Mouse (Mus musculus) CH12.LX (cell line): ENCODE results near the gene Zfp423. TPM values are rescaled to one million over a fixed set of nuclear protein-coding genes. Genes with fewer than 3 reads are reported as not detected.
A peak's percentile ranks its signal among the peaks of the same experiment; 100 is the strongest.

Source experiments
- DNase-seq: peaks from one replicate; pipeline ENCODE4 v3.0.0-alpha.2; 2013; ENCODE audit errors: extremely low read depth
- H3K27ac ChIP-seq: 2 replicates; pipeline ENCODE4 v1.5.1; 2012; ENCODE audit warnings: low read depth, mild to moderate bottlenecking, control low read depth, moderate library complexity; ENCODE audit not compliant: insufficient read depth
- H3K27me3 ChIP-seq: replicated peaks from 2 replicates; pipeline ENCODE3; 2012; ENCODE audit warnings: inconsistent platforms
- H3K36me3 ChIP-seq, 2 experiments: replicated peaks in 1 of 2; 2 replicates each; pipeline versions ENCODE3 to v1.6.1; 2012; ENCODE audit warnings: inconsistent platforms in 1 of 2, low read length in 1 of 2, mild to moderate bottlenecking in 1 of 2, mixed read lengths in 1 of 2, moderate library complexity in 1 of 2; ENCODE audit not compliant: control insufficient read depth in 1 of 2, insufficient read depth in 1 of 2
- H3K4me1 ChIP-seq, 2 experiments: 2 replicates each; pipeline ENCODE4 v1.6.1; 2012; ENCODE audit warnings: inconsistent platforms in 1 of 2, moderate library complexity in 1 of 2; ENCODE audit not compliant: insufficient read depth in 2 of 2, control insufficient read depth in 1 of 2
- H3K4me2 ChIP-seq: 2 replicates; pipeline ENCODE4 v1.6.1; 2012; ENCODE audit warnings: low read depth, mild to moderate bottlenecking, control low read depth; ENCODE audit not compliant: poor library complexity, insufficient read depth, severe bottlenecking
- H3K4me3 ChIP-seq, 3 experiments: fragments of 150-350 bp in 1 of 3; sonication (generic) in 1 of 3; replicated peaks in 1 of 3; 2 replicates each; pipeline versions ENCODE3 to v1.5.1; 2011 to 2012; ENCODE audit warnings: low read depth in 2 of 3, low read length in 2 of 3, mild to moderate bottlenecking in 2 of 3, moderate library complexity in 2 of 3, control low read depth in 1 of 3, improper control_type of control experiment in 1 of 3, inconsistent platforms in 1 of 3, mixed read lengths in 1 of 3; ENCODE audit not compliant: poor library complexity in 1 of 3
- H3K79me2 ChIP-seq: replicated peaks from 2 replicates; pipeline ENCODE4 v1.6.1; 2012; ENCODE audit warnings: mild to moderate bottlenecking, moderate library complexity; ENCODE audit not compliant: control insufficient read depth, poor library complexity, insufficient read depth, severe bottlenecking; ENCODE audit errors: extremely low read depth
- H3K9ac ChIP-seq: 2 replicates; pipeline ENCODE4 v1.6.1; 2012; ENCODE audit warnings: low read depth, mild to moderate bottlenecking, control low read depth, moderate library complexity; ENCODE audit not compliant: insufficient read depth
- H3K9me3 ChIP-seq: replicated peaks from 2 replicates; pipeline ENCODE3; 2012; ENCODE audit warnings: low read length, inconsistent platforms, mixed read lengths
- BHLHE40 ChIP-seq: IDR thresholded peaks from 2 replicates; pipeline ENCODE4 v1.6.1; 2011; ENCODE audit warnings: mild to moderate bottlenecking, low read depth, low read length, improper control_type of control experiment
- CHD2 ChIP-seq: IDR thresholded peaks from 2 replicates; pipeline ENCODE4 v1.6.1; 2011; ENCODE audit warnings: low read length, improper control_type of control experiment
- CTCF ChIP-seq, 2 experiments: IDR thresholded peaks in 1 of 2; conservative IDR thresholded peaks in 1 of 2; 2 replicates each; pipeline ENCODE4 v1.5.1; 2011 to 2012; ENCODE audit warnings: low read depth in 2 of 2, low read length in 2 of 2, improper control_type of control experiment in 1 of 2, inconsistent platforms in 1 of 2, mild to moderate bottlenecking in 1 of 2, moderate library complexity in 1 of 2
- ELF1 ChIP-seq: IDR thresholded peaks from 2 replicates; pipeline ENCODE4 v1.6.1; 2014; ENCODE audit warnings: low read depth, mild to moderate bottlenecking, inconsistent platforms, low read length, improper control_type of control experiment
- EP300 ChIP-seq: IDR thresholded peaks from 2 replicates; pipeline ENCODE4 v1.6.1; 2011; ENCODE audit warnings: low read length, improper control_type of control experiment
- ETS1 ChIP-seq: conservative IDR thresholded peaks from 2 replicates; pipeline ENCODE4 v1.6.1; 2012; ENCODE audit warnings: low read depth, mild to moderate bottlenecking, inconsistent platforms, low read length, improper control_type of control experiment, moderate library complexity
- GABPA ChIP-seq: IDR thresholded peaks from 2 replicates; pipeline ENCODE4 v1.6.1; 2012; ENCODE audit warnings: low read depth, low read length, improper control_type of control experiment, inconsistent platforms; ENCODE audit not compliant: insufficient replicate concordance
- JUN ChIP-seq: IDR thresholded peaks from 2 replicates; pipeline ENCODE4 v1.6.1; 2011; ENCODE audit warnings: low read depth, mild to moderate bottlenecking, low read length, improper control_type of control experiment, moderate library complexity; ENCODE audit not compliant: insufficient read depth
- JUND ChIP-seq: conservative IDR thresholded peaks from 2 replicates; pipeline ENCODE4 v1.6.1; 2011; ENCODE audit warnings: low read depth, low read length, improper control_type of control experiment
- KAT2A ChIP-seq: IDR thresholded peaks from 2 replicates; pipeline ENCODE4 v1.6.1; 2012; ENCODE audit warnings: low read length, improper control_type of control experiment, inconsistent platforms; ENCODE audit not compliant: insufficient replicate concordance
- MXI1 ChIP-seq: IDR thresholded peaks from 2 replicates; pipeline ENCODE4 v1.6.1; 2011; ENCODE audit warnings: mild to moderate bottlenecking, low read depth, low read length, improper control_type of control experiment
- NELFE ChIP-seq: IDR thresholded peaks from 2 replicates; pipeline ENCODE4 v1.6.1; 2011; ENCODE audit warnings: low read depth, low read length, improper control_type of control experiment
- PAX5 ChIP-seq: IDR thresholded peaks from 2 replicates; pipeline ENCODE4 v1.6.1; 2012; ENCODE audit warnings: low read length, inconsistent platforms, mixed read lengths
- POLR2A ChIP-seq: IDR thresholded peaks from 2 replicates; pipeline ENCODE4 v1.6.1; 2011; ENCODE audit warnings: low read depth, mild to moderate bottlenecking, improper control_type of control experiment, low read length
- SIN3A ChIP-seq: IDR thresholded peaks from 2 replicates; pipeline ENCODE4 v1.6.1; 2012; ENCODE audit warnings: low read length, improper control_type of control experiment, inconsistent platforms
- SMC3 ChIP-seq: IDR thresholded peaks from 2 replicates; pipeline ENCODE4 v1.6.1; 2011; ENCODE audit warnings: low read depth, low read length, improper control_type of control experiment
- TBP ChIP-seq: conservative IDR thresholded peaks from 2 replicates; pipeline ENCODE4 v1.6.1; 2011; ENCODE audit warnings: low read depth, low read length, improper control_type of control experiment
- TCF12 ChIP-seq: IDR thresholded peaks from 2 replicates; pipeline ENCODE4 v1.6.1; 2014; ENCODE audit warnings: low read depth, mild to moderate bottlenecking, inconsistent platforms, low read length, improper control_type of control experiment
- UBTF ChIP-seq: IDR thresholded peaks from 2 replicates; pipeline ENCODE4 v1.6.1; 2012; ENCODE audit warnings: low read depth, mild to moderate bottlenecking, inconsistent platforms, low read length, improper control_type of control experiment, moderate library complexity
- USF1 ChIP-seq: IDR thresholded peaks from 2 replicates; pipeline ENCODE4 v1.6.1; 2014; ENCODE audit warnings: low read depth, mild to moderate bottlenecking, inconsistent platforms, low read length, improper control_type of control experiment
- ZKSCAN1 ChIP-seq: IDR thresholded peaks from 2 replicates; pipeline ENCODE4 v1.6.1; 2012; ENCODE audit warnings: low read depth, inconsistent platforms, low read length, improper control_type of control experiment, borderline replicate concordance
- ZMIZ1 ChIP-seq: IDR thresholded peaks from 2 replicates; pipeline ENCODE4 v1.6.1; 2012; ENCODE audit warnings: low read depth, mild to moderate bottlenecking, inconsistent platforms, low read length, improper control_type of control experiment
- ZNF384 ChIP-seq: IDR thresholded peaks from 2 replicates; pipeline ENCODE4 v1.6.1; 2012; ENCODE audit warnings: low read depth, low read length, improper control_type of control experiment, inconsistent platforms
- dilution Hi-C: fragments of 300-500 bp; cut with MboI; formaldehyde crosslinking; loops from 2 replicates; pipeline ENCODE4 v1.14.3; 2020; ENCODE audit warnings: low sequenced_read_pairs; ENCODE audit not compliant: extremely low pct_unique_long_range_greater_than_20kb, extremely low pct_ligation_motif_present
- in situ Hi-C: fragments of 300-500 bp; cut with MboI; formaldehyde crosslinking; loops from 3 replicates; pipeline ENCODE4 v1.14.3; 2019; ENCODE audit warnings: low sequenced_read_pairs, low pct_ligation_motif_present, low pct_unique_long_range_greater_than_20kb, mixed read lengths
- polyA plus RNA-seq: library from polyadenylated mRNA; unstranded; fragments of >175 nt; gene quantifications from 2 replicates; pipeline ENCODE4 v1.2.1, GENCODE M21; 2012; ENCODE audit warnings: low read depth; ENCODE audit not compliant: insufficient read length
- total RNA-seq, 2 experiments: library from RNA; depleted of rRNA; stranded (reverse); fragments of 300-350 nt in 1 of 2; fragments of >200 nt in 1 of 2; gene quantifications; 2 replicates each; pipeline ENCODE4 v1.2.3; 2012 to 2014

Zfp423 gene
- total and polyA plus RNA-seq, 3 experiments: 0.25 to 2.7 (median 0.32) TPM

DNA sequence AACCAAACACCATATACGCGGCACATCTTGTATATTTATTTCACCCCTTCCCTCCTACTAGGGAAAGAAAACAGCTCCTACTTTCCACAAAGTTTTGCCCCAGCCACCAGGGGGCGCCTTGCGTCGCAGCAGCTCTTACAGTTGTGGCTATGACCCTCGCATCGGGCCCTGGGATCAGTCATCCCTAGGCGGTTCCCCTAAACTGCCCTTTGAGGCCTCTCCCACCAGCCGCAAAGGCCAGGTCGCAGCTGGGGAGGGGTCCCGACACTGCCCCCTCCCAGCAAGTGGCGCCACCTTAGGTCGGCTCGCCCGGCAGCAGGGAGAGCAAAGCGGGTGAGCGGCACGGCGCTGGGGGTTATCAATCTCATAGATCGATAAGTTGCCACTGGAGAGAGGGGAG is 1.7 kb upstream of the Zfp423 start:
- H3K27ac ChIP-seq: no peak overlapping the region
- H3K79me2 ChIP-seq: no peaks in the 10 kb centered on the region
- TF ChIP-seq CTCF (conservative IDR thresholded peaks at IDR 0.05 in 1 of 2, IDR thresholded peaks at IDR 0.05 in 1 of 2; ENCODE audit: low read depth in 2 of 2, low read length in 2 of 2): peak in 1 of 2 experiments; percentile 24; a peak in 1 of 4 replicates
- TF ChIP-seq NELFE: no peak
- no peak for TF ChIP-seq TCF12
- DNase-seq: no peak
- H3K36me3 ChIP-seq: no peaks in the 10 kb centered on the region
- peaks cover 16% of the 10 kb centered on the region for H3K9me3 ChIP-seq
- in situ Hi-C loops: no loop called here
- dilution Hi-C loops: no loop called here
- H3K4me1 ChIP-seq: peaks cover 0 to 16% of the 10 kb centered on the region in 2 experiments; a peak in 2 of 4 replicates
- H3K9ac ChIP-seq: no peak overlapping the region
- peaks cover 3% of the 10 kb centered on the region for H3K27me3 ChIP-seq
- no peak overlapping the region for H3K4me2 ChIP-seq
- no peak overlapping the region for H3K4me3 ChIP-seq

DNA sequence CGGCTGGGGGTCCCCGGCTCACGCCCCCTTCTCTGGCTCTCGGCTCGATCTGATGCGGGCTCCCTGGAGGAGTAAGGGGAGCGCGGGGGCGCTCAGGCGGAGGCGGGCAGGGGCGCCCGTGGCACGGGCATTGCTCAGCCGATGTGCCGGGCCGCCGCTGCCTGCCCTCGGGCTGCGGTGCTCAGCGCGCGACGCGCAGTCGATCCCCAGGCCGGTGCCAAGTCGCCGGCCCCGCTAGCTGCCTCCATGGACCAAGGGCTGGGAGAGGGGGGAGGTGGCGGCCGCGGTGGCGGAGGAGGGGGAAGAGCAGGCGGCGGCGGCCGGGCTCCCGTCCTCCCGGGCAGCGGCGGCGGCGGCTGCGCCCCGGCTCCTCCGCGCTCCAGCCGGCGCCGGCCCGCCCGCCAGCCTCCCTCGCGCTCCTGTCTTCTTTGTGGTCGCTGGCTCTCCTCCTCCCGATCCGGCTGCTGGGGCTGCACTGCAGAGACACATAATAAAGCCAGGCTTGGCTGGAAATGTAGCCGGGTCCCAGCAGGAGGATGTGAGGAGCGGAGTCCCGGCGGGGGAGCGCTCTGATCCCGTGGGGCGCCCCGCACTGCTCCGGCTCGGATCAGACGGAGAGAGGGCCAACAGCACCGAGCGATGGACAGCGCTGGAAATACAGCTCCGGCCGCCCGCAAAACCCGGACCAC is 810 bp upstream of the Zfp423 start:
- DNase-seq: no peak
- Histone ChIP-seq H3K4me1 (peaks cover 0 to 16% of the 10 kb centered on the region in 2 experiments; a peak in 2 of 4 replicates), H3K27ac (no peak overlapping the region), H3K27me3 (peaks cover 5% of the 10 kb centered on the region), H3K79me2 (no peaks in the 10 kb centered on the region), H3K36me3 (no peaks in the 10 kb centered on the region), H3K4me3 (no peak overlapping the region)
- in situ Hi-C loops (no loop called here), dilution Hi-C loops (no loop called here)
- TF ChIP-seq BHLHE40 (no peak), USF1 (no peak)
- TF ChIP-seq, all 38 proteins: peak for 0
- Histone ChIP-seq H3K9me3 (peaks cover 16% of the 10 kb centered on the region), H3K4me2 (no peak overlapping the region), H3K9ac (no peak overlapping the region)

DNA sequence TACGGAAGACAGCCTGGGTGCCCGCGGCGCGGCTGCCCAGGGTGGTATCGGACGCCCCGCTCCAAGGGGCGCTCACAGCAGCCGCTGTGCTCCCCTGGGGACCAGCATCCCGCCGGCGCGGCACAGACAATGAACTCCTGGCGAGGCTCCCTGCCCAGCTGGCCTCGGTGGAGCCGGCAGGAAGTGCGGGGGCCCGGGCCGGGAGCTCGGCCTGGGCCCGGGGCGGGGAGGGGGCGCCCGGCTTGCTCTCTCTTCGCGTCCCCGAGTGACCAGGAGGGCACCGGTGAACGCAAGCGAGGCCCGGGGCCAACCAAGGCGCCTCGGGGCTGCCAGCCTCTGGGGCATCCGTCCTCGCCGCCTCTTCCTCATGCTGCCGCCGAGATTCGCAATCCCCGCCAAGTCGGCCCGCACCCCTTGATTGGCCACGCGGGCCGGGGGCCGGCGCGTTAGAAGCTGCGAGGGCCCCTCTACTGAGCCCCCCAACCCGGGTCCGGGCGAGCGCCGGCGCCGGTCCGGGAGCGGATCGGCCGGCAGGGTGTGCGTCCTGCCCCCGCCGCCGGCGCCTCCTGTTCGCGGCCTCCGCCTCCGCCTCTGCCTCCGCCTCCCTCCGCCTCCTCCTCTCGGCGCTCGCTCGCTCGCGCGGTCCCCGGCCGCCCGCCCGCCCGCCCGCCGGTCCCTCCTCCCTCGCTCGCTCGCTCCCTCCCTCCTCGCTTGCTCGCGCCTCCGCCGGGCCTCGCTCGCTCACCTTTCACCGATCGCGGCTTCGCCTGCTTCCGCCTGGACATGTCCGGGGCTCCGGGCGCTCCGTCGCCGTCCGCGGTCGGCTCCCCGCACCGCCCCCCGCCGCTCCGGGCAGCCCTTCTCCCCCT is 710 bp downstream of the Zfp423 start:
- DNase-seq: peak; percentile 36
- Histone ChIP-seq H3K4me2 (peak overlapping the region; percentile 65), H3K9ac (peak overlapping the region; percentile 83), H3K4me3 (peak overlapping the region; percentile 34 to 69 (median 66)), H3K4me1 (peaks cover 0 to 8% of the 10 kb centered on the region in 2 experiments; a peak in 2 of 4 replicates), H3K9me3 (peaks cover 16% of the 10 kb centered on the region), H3K36me3 (no peaks in the 10 kb centered on the region), H3K79me2 (no peaks in the 10 kb centered on the region), H3K27me3 (peaks cover 5% of the 10 kb centered on the region), H3K27ac (no peak overlapping the region)
- in situ Hi-C loops: no loop called here
- dilution Hi-C loops: no loop called here
- no peak for TF ChIP-seq SIN3A
- no peak for TF ChIP-seq ZKSCAN1
- TF ChIP-seq TBP: no peak
- no peak for TF ChIP-seq KAT2A
- TF ChIP-seq UBTF: peak; percentile 32; the same call in 1 of the 2 replicates
- TF ChIP-seq JUND: no peak
- no peak for TF ChIP-seq MXI1
- TF ChIP-seq EP300: no peak
- TF ChIP-seq SMC3: no peak
- no peak for TF ChIP-seq ZMIZ1
- no peak for TF ChIP-seq JUN
- no peak for TF ChIP-seq ETS1
- TF ChIP-seq ZNF384: no peak
- TF ChIP-seq POLR2A: peak; percentile 53; the same call in 1 of the 2 replicates
- peak; percentile 55 for TF ChIP-seq NELFE
- no peak for TF ChIP-seq GABPA
- TF ChIP-seq CHD2: no peak
- peak; percentile 37; the same call in 1 of the 2 replicates for TF ChIP-seq TCF12
- peak; percentile 44 for TF ChIP-seq ELF1
- TF ChIP-seq PAX5: no peak
